Mouse (Mus musculus): ENCODE measurements around the gene Hoxd1.

- TF ChIP-seq POLR2A (IDR thresholded peaks at IDR 0.05; ENCODE audit: insufficient read depth, low read length) (no peak), CTCF (IDR thresholded peaks at IDR 0.05; ENCODE audit: low read depth, low read length) (no peak), EP300 (IDR thresholded peaks at IDR 0.05; ENCODE audit: insufficient read depth, low read depth, low read length) (no peak)
These were observed 510 bp downstream of the Hoxd1 start for GRCm38 (mm10) chr2:74763245-74763735.

All from ES-Bruce4 (cell line).